Mouse (Mus musculus): ENCODE data around the gene Pih1d2. TPM values are rescaled to one million over a fixed set of nuclear protein-coding genes. Genes with fewer than 3 reads are reported as not detected.

Gene Pih1d2
- total RNA-seq, 2 experiments from 2014 or later, result 1.4 to 2.1 TPM

Other genes starting within 250 kb of the Pih1d2 start
- gene Plet1, start 122.8 kb upstream of the Pih1d2 start, total RNA-seq (2021), result not detected
- 10 to 100 TPM; 46.7 to 48.0 TPM for gene Pts, start 88.6 kb upstream of the Pih1d2 start, total RNA-seq (2021)
- gene Il18, start 62.5 kb upstream of the Pih1d2 start, total RNA-seq (2021), result 10 to 100 TPM; 18.5 to 19.1 TPM
- gene Bco2, start 62.1 kb upstream of the Pih1d2 start, total RNA-seq (2021), result 1 to 10 TPM; 1.6 to 1.8 TPM
- gene Tex12, start 56.0 kb upstream of the Pih1d2 start, total RNA-seq (2021), result not detected
- gene Sdhd, start 13.5 kb upstream of the Pih1d2 start, total RNA-seq (2021), result 100 to 1,000 TPM; 145 to 154 TPM
- gene Timm8b, start 13.4 kb upstream of the Pih1d2 start, total RNA-seq (2021), result 100 to 1,000 TPM; 215 to 230 TPM
- gene Nkapd1, start 143 bp downstream of the Pih1d2 start, total RNA-seq (2021), result 10 to 100 TPM; 28.9 to 30.3 TPM
- 100 to 1,000 TPM; 121 to 129 TPM for gene Dlat, start 42.5 kb downstream of the Pih1d2 start, total RNA-seq (2021)
- gene Dixdc1, start 122.2 kb downstream of the Pih1d2 start, total RNA-seq (2021), result 10 to 100 TPM; 75.0 to 76.6 TPM
- gene 2310030G06Rik, start 129.2 kb downstream of the Pih1d2 start, total RNA-seq (2021), result 1 to 10 TPM; 2.0 to 2.7 TPM
- gene Cryab, start 134.0 kb downstream of the Pih1d2 start, total RNA-seq (2021), result 10 to 100 TPM; 67.6 to 87.4 TPM
- 1 to 10 TPM; 1.7 to 2.2 TPM for gene Hspb2, start 135.0 kb downstream of the Pih1d2 start, total RNA-seq (2021)
- 1 to 10 TPM; 5.5 to 6.6 TPM for gene Fdxacb1, start 150.9 kb downstream of the Pih1d2 start, total RNA-seq (2021)
- 10 to 100 TPM; 36.2 to 38.7 TPM for gene Alg9, start 157.7 kb downstream of the Pih1d2 start, total RNA-seq (2021)
- 10 to 100 TPM; 27.0 to 28.7 TPM for gene 1110032A03Rik, start 158.2 kb downstream of the Pih1d2 start, total RNA-seq (2021)
- gene Ppp2r1b, start 228.0 kb downstream of the Pih1d2 start, total RNA-seq (2021), result 10 to 100 TPM; 21.1 to 23.2 TPM